Mouse (Mus musculus) heart, embryonic 13.5 days (tissue): ENCODE results near the gene Ntn4. TPM values are rescaled to one million over a fixed set of nuclear protein-coding genes. Genes with fewer than 3 reads are reported as not detected.
A peak's percentile ranks its signal among the peaks of the same experiment; 100 is the strongest.

Experiments
- ATAC-seq: fragments of 200-750 bp; cut with Nextera tagmentation; 2 replicates; pipeline ENCODE4 v1.8.0; 2017; ENCODE audit warnings: moderate TSS enrichment; ENCODE audit not compliant: insufficient number of reproducible peaks, low FRiP score, low TSS enrichment; ENCODE audit errors: extremely low read depth
- H3K27ac ChIP-seq: fragments of 300-500 bp; sonication (generic); replicated peaks from 2 replicates; pipeline ENCODE4 v1.5.1; 2015; ENCODE audit warnings: moderate library complexity, mild to moderate bottlenecking, inconsistent platforms
- H3K27me3 ChIP-seq: fragments of 300-500 bp; sonication (generic); replicated peaks from 2 replicates; pipeline ENCODE4 v1.6.1; 2015; ENCODE audit warnings: mild to moderate bottlenecking, inconsistent platforms
- H3K36me3 ChIP-seq: fragments of 300-500 bp; sonication (generic); 2 replicates; pipeline ENCODE4 v1.6.1; 2015; ENCODE audit warnings: mild to moderate bottlenecking, inconsistent platforms
- H3K4me1 ChIP-seq: fragments of 300-500 bp; sonication (generic); 2 replicates; pipeline ENCODE4 v1.6.1; 2015; ENCODE audit warnings: inconsistent platforms
- H3K4me2 ChIP-seq: fragments of 300-500 bp; sonication (generic); 2 replicates; pipeline ENCODE4 v1.6.1; 2015; ENCODE audit warnings: inconsistent platforms, mild to moderate bottlenecking, moderate library complexity
- H3K4me3 ChIP-seq: fragments of 300-500 bp; sonication (generic); 2 replicates; pipeline ENCODE4 v1.5.1; 2015; ENCODE audit warnings: moderate library complexity, mild to moderate bottlenecking, inconsistent platforms
- H3K9ac ChIP-seq: fragments of 300-500 bp; sonication (generic); 2 replicates; pipeline ENCODE4 v1.6.1; 2015; ENCODE audit warnings: inconsistent platforms, mild to moderate bottlenecking, moderate library complexity
- H3K9me3 ChIP-seq: fragments of 300-500 bp; sonication (generic); 2 replicates; pipeline ENCODE4 v1.6.1; 2016; ENCODE audit warnings: inconsistent platforms
- WGBS: fragments of 180-500 bp; shearing (Covaris S2); methylation state at CpG from one replicate; pipeline ENCODE4 v1.1.7; 2015; ENCODE audit warnings: mixed read lengths; 5-methylcytosine and 5-hydroxymethylcytosine counted together
- polyA plus RNA-seq: library from polyadenylated mRNA; unstranded; fragments of >200 nt; fragmentation: Nextera tagmentation; extraction: Ambion mirVana; gene quantifications from 2 replicates; pipeline ENCODE4 v1.2.1, GENCODE M21; 2015

Ntn4 gene
- polyA plus RNA-seq, 1 experiment from 2014 or later: 1.3 TPM

DNA sequence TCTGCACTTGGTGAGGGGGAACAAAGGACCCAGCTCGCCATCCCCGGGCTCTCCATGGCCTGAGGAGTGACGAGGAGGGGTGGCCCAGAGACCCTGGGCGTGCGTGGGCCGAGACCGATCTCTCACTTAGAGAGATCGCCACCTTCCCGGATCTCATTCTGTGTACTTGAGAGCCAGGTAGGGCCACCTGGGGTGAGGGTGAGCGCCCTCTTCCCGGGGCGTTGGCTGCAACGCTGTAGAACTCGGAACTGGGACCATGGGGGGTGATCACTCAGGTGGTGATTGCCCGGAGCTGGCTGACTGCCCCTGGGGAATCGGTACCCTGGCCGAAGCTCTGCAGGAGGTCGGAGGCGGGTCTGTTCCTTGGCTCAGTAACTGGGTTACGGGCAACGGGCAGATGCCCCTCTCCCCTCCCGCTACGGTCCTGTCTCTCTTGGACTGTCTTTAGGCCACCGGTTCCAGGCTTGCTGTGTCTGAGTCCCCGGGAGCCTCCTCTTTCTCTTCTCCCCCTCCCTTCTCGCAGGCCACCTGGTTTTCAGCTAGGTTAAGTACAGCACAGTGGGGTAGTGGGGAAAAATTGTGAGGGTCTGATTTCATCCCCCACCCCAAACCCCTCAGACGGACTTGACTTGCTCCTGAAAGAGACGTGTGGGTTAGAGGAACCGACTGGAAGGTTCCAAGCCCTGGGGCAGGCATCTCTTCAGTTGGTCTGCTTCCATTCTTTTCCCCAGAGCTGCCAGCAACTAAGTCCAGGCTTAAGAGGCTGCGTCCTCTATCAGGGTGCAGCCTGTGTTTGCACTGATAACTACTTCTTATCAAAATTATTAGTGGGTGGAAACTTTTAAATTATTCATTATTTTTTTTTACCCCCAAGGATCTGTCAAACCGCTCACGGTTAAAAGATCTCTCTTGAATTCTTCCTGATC is 1.6 kb downstream of the Ntn4 start:
- H3K4me1 ChIP-seq: peaks cover 34% of the 10 kb centered on the region
- H3K27me3 ChIP-seq: peaks cover 99% of the 10 kb centered on the region
- peak overlapping the region; percentile 99 for H3K4me2 ChIP-seq
- H3K9me3 ChIP-seq: no peaks in the 10 kb centered on the region
- H3K27ac ChIP-seq: no peak overlapping the region; the same call in 1 of the 2 replicates
- H3K4me3 ChIP-seq: peak overlapping the region; percentile 77
- no peak for ATAC-seq
- peak overlapping the region; percentile 88 for H3K9ac ChIP-seq
- 0 out of 2 replicates have a peak, but pooled peaks cover 4% of the 10 kb centered on the region for H3K36me3 ChIP-seq
- 4% methylated on average over 32 of the region's 32 CpGs for WGBS

DNA sequence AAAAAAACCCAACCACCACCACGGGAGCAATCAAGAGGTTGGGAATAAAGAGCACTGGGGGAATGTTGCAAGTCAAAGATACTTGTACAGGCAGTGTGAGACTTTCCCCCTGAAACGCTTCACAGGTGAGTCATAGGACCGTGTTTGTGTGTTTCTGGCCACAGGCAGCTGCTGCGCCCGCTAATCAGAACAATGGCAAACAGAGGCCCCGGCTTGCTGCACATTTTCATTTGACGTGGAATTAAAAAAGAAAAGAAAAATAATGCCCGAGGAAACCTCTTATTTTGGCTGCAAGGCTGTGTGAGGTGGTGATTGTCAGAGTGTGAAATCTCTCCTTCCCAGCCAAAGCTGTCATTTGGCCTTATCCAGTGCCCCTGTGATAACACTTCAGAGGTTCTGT is 2.4 kb downstream of the Ntn4 start:
- Histone ChIP-seq H3K4me3 (peak overlapping the region; percentile 77), H3K9me3 (no peaks in the 10 kb centered on the region), H3K36me3 (0 out of 2 replicates have a peak, but pooled peaks cover 4% of the 10 kb centered on the region), H3K9ac (peak overlapping the region; percentile 88; the same call in 1 of the 2 replicates), H3K4me2 (peak overlapping the region; percentile 99), H3K27ac (no peak overlapping the region), H3K27me3 (peaks cover 91% of the 10 kb centered on the region), H3K4me1 (peaks cover 40% of the 10 kb centered on the region)
- no peak for ATAC-seq
- 29% methylated on average over 8 of the region's 8 CpGs for WGBS

DNA sequence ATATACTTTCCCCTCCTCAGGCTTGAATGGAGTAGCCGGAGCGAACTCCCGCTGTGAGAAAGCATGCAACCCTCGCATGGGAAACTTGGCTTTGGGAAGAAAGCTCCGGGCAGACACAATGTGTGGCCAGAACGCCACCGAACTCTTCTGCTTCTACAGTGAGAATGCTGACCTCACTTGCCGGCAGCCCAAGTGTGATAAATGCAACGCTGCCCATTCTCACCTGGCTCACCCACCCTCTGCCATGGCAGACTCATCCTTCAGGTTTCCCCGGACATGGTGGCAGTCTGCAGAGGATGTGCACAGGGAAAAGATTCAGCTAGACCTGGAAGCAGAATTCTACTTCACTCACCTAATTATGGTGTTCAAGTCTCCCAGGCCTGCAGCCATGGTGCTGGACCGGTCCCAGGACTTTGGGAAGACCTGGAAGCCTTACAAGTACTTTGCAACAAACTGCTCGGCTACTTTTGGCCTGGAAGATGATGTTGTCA is 4.0 kb downstream of the Ntn4 start:
- Histone ChIP-seq H3K27ac (no peak overlapping the region), H3K4me3 (no peak overlapping the region), H3K9me3 (no peaks in the 10 kb centered on the region), H3K4me1 (peaks cover 56% of the 10 kb centered on the region), H3K27me3 (peaks cover 83% of the 10 kb centered on the region), H3K36me3 (0 out of 2 replicates have a peak, but pooled peaks cover 4% of the 10 kb centered on the region), H3K9ac (no peak overlapping the region), H3K4me2 (no peak overlapping the region)
- ATAC-seq: no peak
- 76% methylated on average over 12 of the region's 12 CpGs for WGBS

DNA sequence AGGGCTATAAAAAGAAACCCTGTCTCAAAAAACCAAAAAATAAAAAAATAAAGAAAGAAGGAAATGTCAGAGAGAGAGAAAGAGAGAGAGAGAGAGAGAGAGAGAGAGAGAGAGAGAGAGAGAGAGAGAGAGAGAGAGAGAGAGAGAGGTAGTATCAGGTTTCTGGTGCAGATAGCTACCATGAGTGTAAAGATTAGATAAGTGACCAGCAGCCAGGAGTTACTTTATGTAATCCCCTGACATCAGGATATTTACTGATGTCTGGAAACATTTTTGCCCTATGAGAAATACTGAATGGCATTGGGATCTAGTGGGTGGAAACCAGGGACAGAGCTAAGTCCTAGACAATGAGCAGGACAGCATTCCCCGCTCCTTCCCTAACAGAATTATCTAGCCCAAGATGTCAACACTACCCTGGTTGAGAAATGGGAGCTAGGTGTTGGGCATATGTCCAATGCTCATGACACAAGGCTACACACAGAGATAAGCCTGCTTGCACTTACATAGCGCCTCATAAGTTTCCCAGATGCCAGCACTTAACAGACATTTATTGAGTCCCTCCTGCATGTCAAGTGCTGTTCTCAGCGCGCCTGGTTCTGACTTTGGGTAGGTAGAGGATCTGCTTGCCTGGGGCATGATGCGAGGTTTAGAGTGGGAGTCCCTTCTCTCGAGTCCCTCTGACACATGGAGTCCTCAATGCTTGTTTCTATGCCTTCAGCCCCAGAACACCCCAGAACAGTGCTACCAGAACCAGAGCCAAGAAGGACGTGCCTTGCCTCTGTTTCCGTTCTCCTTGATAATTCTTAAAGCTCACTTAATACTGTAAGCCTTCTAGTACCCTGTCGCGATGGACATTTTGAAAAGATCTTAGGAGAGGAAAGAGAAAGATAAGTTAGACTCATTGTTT is 7.4 kb downstream of the Ntn4 start:
- ATAC-seq: peak; percentile 84; the same call in 1 of the 2 replicates
- Histone ChIP-seq H3K9ac (no peak overlapping the region), H3K27ac (peak overlapping the region; percentile 78), H3K4me2 (peak overlapping the region; percentile 48), H3K4me1 (peaks cover 35% of the 10 kb centered on the region), H3K27me3 (peaks cover 78% of the 10 kb centered on the region), H3K4me3 (no peak overlapping the region), H3K36me3 (0 out of 2 replicates have a peak, but pooled peaks cover 4% of the 10 kb centered on the region), H3K9me3 (no peaks in the 10 kb centered on the region)
- 25% methylated on average over 10 of the region's 10 CpGs for WGBS

DNA sequence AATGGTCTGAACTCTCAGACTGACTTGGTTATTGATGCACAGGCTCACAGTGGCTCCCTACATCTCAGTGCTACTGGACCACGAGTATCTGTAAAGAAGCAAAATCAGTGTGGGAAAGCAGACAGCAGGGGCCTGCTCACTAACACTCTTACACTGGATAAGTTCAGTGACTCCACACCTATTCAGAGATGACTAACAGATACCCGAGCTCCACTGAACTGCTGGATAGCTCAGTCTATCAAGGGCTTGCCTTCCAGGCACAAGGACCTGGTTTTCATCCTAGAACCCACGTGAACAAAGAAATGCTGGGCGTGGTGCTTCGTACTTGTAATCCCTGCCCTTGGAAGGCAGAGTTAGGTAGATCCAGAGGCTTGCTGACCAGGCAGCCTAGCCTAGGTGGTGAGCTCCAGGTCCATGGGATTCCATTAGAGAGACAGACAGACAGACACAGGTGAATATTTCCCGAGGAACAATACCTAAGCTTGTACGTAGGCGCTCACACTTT is 8.2 kb downstream of the Ntn4 start:
- ATAC-seq: no peak; the same call in 1 of the 2 replicates
- Histone ChIP-seq H3K27ac (peak overlapping the region; percentile 78), H3K4me3 (no peak overlapping the region), H3K27me3 (peaks cover 78% of the 10 kb centered on the region), H3K36me3 (0 out of 2 replicates have a peak, but pooled peaks cover 4% of the 10 kb centered on the region), H3K9me3 (no peaks in the 10 kb centered on the region), H3K4me1 (peaks cover 28% of the 10 kb centered on the region), H3K4me2 (peak overlapping the region; percentile 48), H3K9ac (no peak overlapping the region)
- 57% methylated on average over 8 of the region's 8 CpGs for WGBS

DNA sequence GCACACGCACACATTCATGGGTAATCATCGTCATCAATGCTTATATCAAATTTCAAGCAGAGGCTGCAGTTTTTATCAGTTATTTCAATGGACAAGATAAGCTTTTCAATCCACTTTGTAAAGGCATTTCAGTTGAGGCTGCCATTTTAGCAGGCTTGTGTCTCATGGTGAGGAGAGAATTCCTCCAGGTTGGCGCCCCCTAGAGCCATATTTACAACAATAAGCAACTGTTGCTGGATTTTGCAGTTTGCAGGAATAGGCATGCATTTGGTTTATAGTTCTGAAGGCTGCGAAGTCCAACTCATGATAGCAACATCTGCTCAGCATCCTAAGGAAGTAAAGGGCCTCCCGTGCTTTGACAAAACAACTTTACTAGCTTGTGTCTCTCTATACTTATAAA is 8.6 kb downstream of the Ntn4 start:
- Histone ChIP-seq H3K36me3 (0 out of 2 replicates have a peak, but pooled peaks cover 4% of the 10 kb centered on the region), H3K9ac (no peak overlapping the region), H3K4me1 (peaks cover 28% of the 10 kb centered on the region), H3K27ac (peak overlapping the region; percentile 78), H3K4me2 (no peak overlapping the region), H3K27me3 (peaks cover 76% of the 10 kb centered on the region), H3K9me3 (no peaks in the 10 kb centered on the region), H3K4me3 (no peak overlapping the region)
- ATAC-seq: no peak
- WGBS: 78% methylated on average over 5 of the region's 5 CpGs

DNA sequence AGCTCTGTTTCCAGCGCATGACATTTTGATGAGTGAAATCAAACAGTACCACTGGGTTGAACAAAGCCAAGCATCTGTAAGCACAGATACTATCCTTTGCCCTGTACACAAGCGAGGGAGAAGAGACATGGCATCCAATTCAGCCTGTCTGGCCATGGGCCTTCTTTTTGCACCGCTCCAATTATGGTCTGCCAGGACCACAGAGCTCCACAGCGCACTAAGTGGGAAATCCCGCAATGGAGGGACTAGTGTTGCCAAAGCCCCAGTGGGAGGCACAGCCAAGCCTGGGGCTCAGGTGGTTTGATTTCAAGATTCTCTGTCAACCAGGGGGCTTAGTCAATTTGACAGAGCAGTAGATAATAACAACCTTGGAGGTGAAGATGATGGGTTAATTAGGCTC is 9.1 kb downstream of the Ntn4 start:
- H3K9ac ChIP-seq: no peak overlapping the region
- H3K27ac ChIP-seq: no peak overlapping the region
- no peak overlapping the region for H3K4me3 ChIP-seq
- 85% methylated on average over 5 of the region's 5 CpGs for WGBS
- H3K27me3 ChIP-seq: peaks cover 74% of the 10 kb centered on the region
- H3K4me2 ChIP-seq: no peak overlapping the region
- H3K36me3 ChIP-seq: 0 out of 2 replicates have a peak, but pooled peaks cover 4% of the 10 kb centered on the region
- H3K4me1 ChIP-seq: peaks cover 28% of the 10 kb centered on the region
- H3K9me3 ChIP-seq: no peaks in the 10 kb centered on the region
- no peak for ATAC-seq

DNA sequence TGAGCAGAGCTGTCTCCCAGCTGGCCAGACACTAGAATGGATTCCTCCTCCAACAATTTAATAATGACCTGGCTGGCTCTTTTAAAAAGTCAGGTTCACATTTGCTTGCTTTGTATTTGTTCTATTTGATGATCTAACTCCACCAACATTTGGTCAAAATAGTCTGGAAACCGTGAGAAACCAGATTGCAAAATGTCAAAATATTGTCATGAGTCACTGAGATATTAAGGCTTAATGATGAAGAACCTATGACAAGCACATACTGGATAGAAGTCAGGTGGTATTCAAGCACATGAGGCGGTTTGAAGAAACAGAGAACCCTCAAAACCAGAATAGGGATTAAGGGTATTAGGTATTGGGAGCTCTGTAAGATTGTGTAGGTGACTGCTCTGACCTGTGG is 12.8 kb downstream of the Ntn4 start:
- WGBS: 62% methylated on average over 2 of the region's 2 CpGs

DNA sequence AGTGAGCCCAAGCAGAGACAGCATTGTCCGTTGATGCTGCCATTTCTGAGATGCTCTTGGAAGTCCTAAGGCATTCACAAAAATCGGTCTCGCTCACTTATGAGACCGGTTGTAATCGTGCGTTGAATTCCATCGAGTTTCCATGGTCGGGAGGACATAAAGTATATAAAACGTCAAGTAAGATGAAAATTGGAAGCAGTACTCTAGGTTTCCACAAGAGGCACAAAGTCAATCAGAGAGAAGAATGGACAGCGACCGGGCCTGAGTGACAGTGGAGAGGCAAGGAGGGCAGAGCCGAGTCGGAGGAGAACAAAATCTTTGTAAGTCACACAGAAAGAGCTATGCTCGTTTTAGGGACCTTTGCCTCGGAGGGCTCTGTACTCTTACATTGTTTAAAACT is 14.9 kb downstream of the Ntn4 start:
- Histone ChIP-seq H3K4me2 (no peak overlapping the region), H3K36me3 (no peaks in the 10 kb centered on the region), H3K9me3 (no peaks in the 10 kb centered on the region), H3K9ac (no peak overlapping the region), H3K4me1 (no peaks in the 10 kb centered on the region), H3K27me3 (peaks cover 62% of the 10 kb centered on the region), H3K4me3 (no peak overlapping the region), H3K27ac (no peak overlapping the region)
- no peak for ATAC-seq
- 66% methylated on average over 15 of the region's 15 CpGs for WGBS

More for the DNA sequence above, 12.8 kb downstream of the Ntn4 start:
- Histone ChIP-seq H3K9me3 (no peaks in the 10 kb centered on the region), H3K27me3 (peaks cover 73% of the 10 kb centered on the region), H3K4me2 (no peak overlapping the region), H3K36me3 (no peaks in the 10 kb centered on the region), H3K9ac (no peak overlapping the region), H3K27ac (no peak overlapping the region), H3K4me1 (peaks cover 14% of the 10 kb centered on the region), H3K4me3 (no peak overlapping the region)
- ATAC-seq: no peak

DNA sequence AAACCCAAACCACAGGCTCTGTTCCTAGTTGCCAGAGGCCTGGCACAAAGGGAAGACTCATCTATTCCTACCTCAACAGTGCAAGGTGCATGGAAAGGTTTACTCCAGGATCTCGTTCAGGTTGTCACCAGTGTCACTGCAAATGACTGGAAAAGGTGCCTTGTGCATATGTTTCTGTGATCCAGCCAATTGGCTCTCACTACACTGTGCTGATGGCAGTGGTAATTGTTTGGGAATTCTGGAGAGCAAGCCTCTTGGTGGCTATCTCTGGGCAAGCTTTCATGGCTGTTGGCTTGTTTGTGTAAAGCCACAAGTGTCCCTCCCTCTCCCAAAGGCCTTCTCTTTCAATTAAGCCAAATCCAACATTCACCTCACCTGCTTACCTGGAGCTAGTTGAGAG is 19.3 kb downstream of the Ntn4 start:
- Histone ChIP-seq H3K36me3 (no peaks in the 10 kb centered on the region), H3K27ac (no peak overlapping the region), H3K27me3 (peaks cover 33% of the 10 kb centered on the region), H3K4me2 (no peak overlapping the region), H3K9me3 (no peaks in the 10 kb centered on the region), H3K9ac (no peak overlapping the region), H3K4me3 (no peak overlapping the region), H3K4me1 (peaks cover 24% of the 10 kb centered on the region)
- 87% methylated on average over 1 of the region's 1 CpGs for WGBS
- no peak for ATAC-seq
